Mouse (Mus musculus): ENCODE results near the gene Tiam1. TPM values are rescaled to one million over a fixed set of nuclear protein-coding genes. Genes with fewer than 3 reads are reported as not detected.

Gene Tiam1
- polyA plus RNA-seq, 1 experiment from 2014 or later = 29.0 TPM

- H3K4me2 ChIP-seq = no peak overlapping the region
- no peaks in the 10 kb centered on the region for H3K36me3 ChIP-seq
- H3K9me3 ChIP-seq = no peaks in the 10 kb centered on the region
- no peak overlapping the region for H3K27ac ChIP-seq
- H3K9ac ChIP-seq = no peak overlapping the region
- 97% methylated on average over 1 of the region's 1 CpGs for WGBS
- H3K27me3 ChIP-seq = no peaks in the 10 kb centered on the region
- no peak for ATAC-seq (ENCODE audit: low FRiP score)
- no peak overlapping the region for H3K4me3 ChIP-seq
- H3K4me1 ChIP-seq (replicated peaks) = peaks cover 4% of the 10 kb centered on the region; the same call in 1 of the 2 replicates
Observed at GRCm38 (mm10) chr16:90170676-90171075, 27.1 kb upstream of the Tiam1 start.

DNA sequence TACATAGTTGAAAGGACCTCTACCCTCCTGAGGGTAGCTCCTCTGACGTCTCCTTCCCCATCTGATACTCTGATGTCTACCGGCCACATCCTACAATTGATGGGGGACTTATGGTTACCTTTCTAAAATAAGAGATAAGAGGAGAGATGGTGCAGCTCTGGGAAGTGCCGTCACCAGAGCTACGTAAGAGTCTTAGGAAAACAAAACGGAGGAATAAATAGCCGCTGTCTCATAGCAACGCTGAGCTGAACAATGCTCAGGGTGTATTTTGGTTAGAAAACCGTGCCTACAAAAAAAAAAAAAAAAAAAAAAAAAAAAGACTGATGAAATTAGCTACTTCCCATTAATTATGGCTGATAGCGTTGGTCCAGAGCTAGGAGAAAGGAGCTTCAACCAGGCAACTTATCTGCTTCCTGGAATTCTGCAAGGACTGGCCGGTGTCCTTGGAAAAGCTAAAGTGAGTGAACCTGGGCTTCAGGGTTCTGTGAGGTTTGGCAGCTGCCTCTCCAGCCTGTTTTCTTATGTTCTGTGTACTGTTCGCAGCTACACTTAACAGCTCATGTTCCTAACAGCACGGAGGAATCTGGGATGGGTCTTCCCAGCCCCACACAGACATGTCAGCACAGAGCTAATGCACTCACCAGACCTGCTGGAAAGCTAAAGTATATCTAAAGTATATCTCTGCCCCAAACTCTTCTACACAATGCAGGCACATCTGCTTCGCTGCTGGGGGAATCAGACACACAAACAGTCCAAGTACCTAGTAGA is 26.5 kb upstream of the Tiam1 start:
- Histone ChIP-seq H3K36me3 (no peaks in the 10 kb centered on the region), H3K4me2 (no peak overlapping the region), H3K27me3 (no peaks in the 10 kb centered on the region), H3K4me1 (replicated peaks) (peaks cover 4% of the 10 kb centered on the region; the same call in 1 of the 2 replicates), H3K9me3 (no peaks in the 10 kb centered on the region), H3K9ac (no peak overlapping the region), H3K27ac (no peak overlapping the region), H3K4me3 (no peak overlapping the region)
- WGBS = 64% methylated on average over 13 of the region's 13 CpGs
- ATAC-seq (ENCODE audit: low FRiP score) = no peak

DNA sequence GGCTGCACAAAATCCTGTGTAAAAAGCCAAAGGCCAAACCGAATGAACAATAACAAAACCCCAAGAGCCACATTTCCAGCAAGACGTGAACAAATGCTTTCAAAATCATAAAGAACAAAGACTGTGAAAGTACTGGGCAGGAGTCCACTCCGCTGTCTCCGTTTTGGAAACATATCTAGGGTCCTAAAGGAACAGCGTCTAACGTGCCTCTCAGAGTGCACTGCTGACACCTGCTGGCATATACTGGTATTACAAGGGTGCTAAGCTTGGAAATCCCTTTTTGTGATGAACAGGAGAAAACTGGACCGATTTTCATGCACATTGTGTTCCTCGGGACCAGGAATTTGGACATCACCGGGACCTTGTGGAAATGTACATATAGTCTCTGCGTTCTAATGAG is 24.1 kb upstream of the Tiam1 start:
- Histone ChIP-seq H3K4me2 (no peak overlapping the region), H3K27ac (no peak overlapping the region), H3K4me3 (no peak overlapping the region), H3K27me3 (0 out of 2 replicates have a peak, but pooled peaks cover 2% of the 10 kb centered on the region), H3K4me1 (replicated peaks) (peaks cover 4% of the 10 kb centered on the region; the same call in 1 of the 2 replicates), H3K9ac (no peak overlapping the region), H3K36me3 (no peaks in the 10 kb centered on the region), H3K9me3 (no peaks in the 10 kb centered on the region)
- 27% methylated on average over 10 of the region's 10 CpGs for WGBS
- no peak for ATAC-seq (ENCODE audit: low FRiP score)

DNA sequence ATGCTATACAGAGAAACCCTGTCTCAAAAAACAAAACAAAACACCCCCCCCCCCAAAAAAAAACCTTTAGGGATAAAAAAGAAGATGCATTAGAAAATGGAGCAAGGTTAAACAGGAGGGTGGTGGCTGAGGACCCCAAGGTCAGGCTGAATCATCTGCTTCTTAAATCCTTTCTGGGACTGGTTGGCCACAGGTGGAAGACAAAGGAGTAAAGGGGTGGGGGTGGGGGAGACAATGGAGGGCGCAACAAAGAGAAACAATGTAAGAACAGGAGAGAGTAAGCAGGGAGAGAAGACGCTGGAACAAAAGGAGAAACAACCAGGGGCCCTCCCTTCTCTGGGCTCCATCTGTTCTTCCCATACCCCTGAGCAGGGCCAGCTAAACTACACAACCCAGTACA is 21.9 kb upstream of the Tiam1 start:
- no peak for ATAC-seq (ENCODE audit: low FRiP score)
- 53% methylated on average over 2 of the region's 2 CpGs for WGBS
- no peaks in the 10 kb centered on the region for H3K36me3 ChIP-seq
- H3K4me3 ChIP-seq = no peak overlapping the region
- no peak overlapping the region for H3K27ac ChIP-seq
- no peaks in the 10 kb centered on the region for H3K9me3 ChIP-seq
- H3K4me2 ChIP-seq = no peak overlapping the region
- no peak overlapping the region for H3K9ac ChIP-seq
- H3K4me1 ChIP-seq (replicated peaks) = no peaks in the 10 kb centered on the region
- H3K27me3 ChIP-seq = 0 out of 2 replicates have a peak, but pooled peaks cover 2% of the 10 kb centered on the region

DNA sequence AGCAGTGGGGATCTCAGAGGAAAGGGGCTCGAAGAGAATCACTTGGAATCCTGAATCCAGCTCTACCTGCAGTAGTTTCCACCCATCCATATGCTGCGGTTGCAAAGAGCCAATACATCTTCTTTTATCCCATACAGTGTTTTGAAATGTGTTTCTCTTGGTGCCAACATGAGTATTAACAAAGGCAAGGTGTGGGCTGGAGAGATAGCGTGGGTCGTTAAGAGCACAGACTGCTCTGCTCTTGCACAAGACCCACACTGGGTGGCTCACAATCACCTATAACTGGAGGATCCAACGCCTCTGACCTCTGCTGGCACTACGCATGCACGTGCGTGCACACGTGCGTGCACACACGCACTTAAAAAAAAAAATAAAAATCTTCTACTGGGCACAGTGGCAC is 21.4 kb upstream of the Tiam1 start:
- H3K27ac ChIP-seq = no peak overlapping the region
- H3K4me2 ChIP-seq = no peak overlapping the region
- 91% methylated on average over 11 of the region's 11 CpGs for WGBS
- no peak overlapping the region for H3K4me3 ChIP-seq
- no peak for ATAC-seq (ENCODE audit: low FRiP score)
- no peaks in the 10 kb centered on the region for H3K4me1 ChIP-seq (replicated peaks)
- no peak overlapping the region for H3K9ac ChIP-seq
- no peaks in the 10 kb centered on the region for H3K9me3 ChIP-seq
- no peaks in the 10 kb centered on the region for H3K36me3 ChIP-seq
- 0 out of 2 replicates have a peak, but pooled peaks cover 2% of the 10 kb centered on the region for H3K27me3 ChIP-seq

DNA sequence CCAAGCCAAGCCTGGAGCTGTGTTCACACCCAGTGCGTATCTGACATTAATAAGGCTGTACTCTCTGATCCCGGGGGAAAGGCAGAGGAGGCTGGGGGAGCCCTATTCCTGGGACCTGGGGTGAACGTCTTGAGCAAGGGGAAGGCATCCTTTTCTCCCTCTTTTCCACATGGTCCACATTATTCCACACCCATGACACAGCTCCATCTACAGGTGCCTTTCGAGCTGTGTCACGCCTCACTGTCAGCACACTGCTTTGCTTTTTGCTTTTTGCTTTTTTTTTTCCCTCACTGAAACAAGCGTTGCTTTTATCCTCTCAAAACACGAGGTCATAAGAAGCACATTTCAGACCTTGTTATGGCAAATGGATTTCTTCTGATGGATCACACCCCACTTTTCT is 11.5 kb upstream of the Tiam1 start:
- Histone ChIP-seq H3K27ac (no peak overlapping the region), H3K9ac (no peak overlapping the region), H3K36me3 (no peaks in the 10 kb centered on the region), H3K27me3 (no peaks in the 10 kb centered on the region), H3K4me1 (replicated peaks) (no peaks in the 10 kb centered on the region), H3K9me3 (no peaks in the 10 kb centered on the region), H3K4me3 (no peak overlapping the region), H3K4me2 (no peak overlapping the region)
- ATAC-seq (ENCODE audit: low FRiP score) = no peak
- WGBS = 61% methylated on average over 7 of the region's 7 CpGs

DNA sequence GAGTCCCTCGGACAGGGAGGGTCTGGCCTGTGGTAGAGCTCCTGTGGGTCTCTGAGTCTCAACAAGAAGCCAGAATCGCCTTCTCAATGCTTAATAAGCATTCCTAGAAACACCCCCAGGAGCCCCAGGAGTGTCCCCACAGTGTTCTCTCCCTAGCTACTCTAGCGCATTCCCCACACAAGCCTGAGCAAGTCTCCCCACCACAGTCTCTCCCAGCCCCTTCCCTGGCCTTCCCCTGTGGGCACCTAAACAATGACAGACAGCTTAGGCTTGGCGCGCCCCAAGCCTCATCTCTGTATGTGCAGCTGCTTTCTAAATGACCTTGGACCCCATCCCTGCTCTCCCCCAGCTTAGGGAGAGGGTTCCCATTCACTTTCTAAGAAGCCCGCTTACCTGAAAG is 7.3 kb upstream of the Tiam1 start:
- Histone ChIP-seq H3K36me3 (no peaks in the 10 kb centered on the region), H3K27me3 (no peaks in the 10 kb centered on the region), H3K9ac (no peak overlapping the region), H3K4me1 (replicated peaks) (no peaks in the 10 kb centered on the region), H3K27ac (no peak overlapping the region), H3K9me3 (no peaks in the 10 kb centered on the region), H3K4me2 (no peak overlapping the region), H3K4me3 (no peak overlapping the region)
- no peak for ATAC-seq (ENCODE audit: low FRiP score)
- 78% methylated on average over 6 of the region's 6 CpGs for WGBS

DNA sequence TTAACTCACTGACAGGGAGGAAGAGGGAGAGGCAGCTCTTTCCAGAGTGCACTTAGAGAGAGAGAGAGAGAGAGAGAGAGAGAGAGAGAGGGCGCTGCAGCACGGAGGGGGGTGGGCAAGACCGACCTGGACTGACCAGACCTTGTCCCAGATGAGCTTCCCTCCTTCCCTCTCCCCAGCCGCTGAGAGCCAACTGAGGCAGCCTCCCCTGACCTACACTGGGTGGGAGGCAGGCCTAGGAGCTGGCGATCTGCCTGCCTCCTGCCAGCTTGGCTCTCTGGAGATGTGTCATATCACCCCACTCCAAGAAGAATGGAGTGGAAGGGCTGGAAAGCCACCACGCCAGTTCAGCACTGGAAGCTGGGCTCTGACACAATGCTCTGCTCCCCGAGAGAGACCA is 6.6 kb upstream of the Tiam1 start:
- H3K4me2 ChIP-seq = no peak overlapping the region
- no peaks in the 10 kb centered on the region for H3K36me3 ChIP-seq
- H3K9me3 ChIP-seq = no peaks in the 10 kb centered on the region
- WGBS = 63% methylated on average over 6 of the region's 7 CpGs
- ATAC-seq (ENCODE audit: low FRiP score) = no peak
- no peak overlapping the region for H3K27ac ChIP-seq
- no peak overlapping the region; the same call in 1 of the 2 replicates for H3K9ac ChIP-seq
- no peak overlapping the region for H3K4me3 ChIP-seq
- no peaks in the 10 kb centered on the region for H3K27me3 ChIP-seq
- H3K4me1 ChIP-seq (replicated peaks) = peaks cover 1% of the 10 kb centered on the region

GRCm38 (mm10) chr16:90149335-90149734 is 5.8 kb upstream of the Tiam1 start:
- Histone ChIP-seq H3K9ac (no peak overlapping the region), H3K4me2 (no peak overlapping the region), H3K27me3 (no peaks in the 10 kb centered on the region), H3K36me3 (no peaks in the 10 kb centered on the region), H3K9me3 (no peaks in the 10 kb centered on the region), H3K4me3 (no peak overlapping the region), H3K27ac (no peak overlapping the region), H3K4me1 (replicated peaks) (peaks cover 9% of the 10 kb centered on the region)
- no peak for ATAC-seq (ENCODE audit: low FRiP score)
- 89% methylated on average over 9 of the region's 9 CpGs for WGBS

DNA sequence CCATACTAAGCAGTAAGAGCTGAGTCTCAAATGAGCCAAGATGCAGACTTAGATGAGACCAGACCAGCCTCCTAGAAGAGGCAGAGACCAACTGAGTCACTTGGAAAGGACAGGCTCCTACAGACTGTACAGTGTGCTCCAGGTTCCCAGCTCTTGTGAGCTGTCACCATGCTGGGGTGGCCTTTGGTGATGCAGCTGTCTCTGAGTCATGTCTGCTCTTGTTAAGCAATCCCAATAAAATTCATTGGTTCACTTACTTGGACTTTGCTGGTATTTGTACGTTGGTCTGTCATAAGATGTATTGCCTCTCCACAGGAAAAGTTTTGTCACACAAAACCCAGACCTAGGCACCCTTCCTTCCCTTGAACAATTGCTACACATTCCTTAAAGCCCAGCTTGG is 1.7 kb upstream of the Tiam1 start:
- no peak overlapping the region for H3K27ac ChIP-seq
- H3K4me1 ChIP-seq (replicated peaks) = peaks cover 28% of the 10 kb centered on the region
- WGBS = 84% methylated on average over 1 of the region's 1 CpGs
- H3K9me3 ChIP-seq = no peaks in the 10 kb centered on the region
- peak overlapping the region; percentile 64; the same call in 1 of the 2 replicates for H3K4me2 ChIP-seq
- H3K4me3 ChIP-seq = no peak overlapping the region
- no peak for ATAC-seq (ENCODE audit: low FRiP score)
- H3K9ac ChIP-seq = peak overlapping the region; percentile 79; the same call in 1 of the 2 replicates
- no peaks in the 10 kb centered on the region for H3K27me3 ChIP-seq
- H3K36me3 ChIP-seq = no peaks in the 10 kb centered on the region

- WGBS = 19% methylated on average over 13 of the region's 13 CpGs
- Histone ChIP-seq H3K36me3 (no peaks in the 10 kb centered on the region), H3K4me1 (replicated peaks) (peaks cover 35% of the 10 kb centered on the region), H3K9me3 (no peaks in the 10 kb centered on the region), H3K4me2 (peak overlapping the region; percentile 64), H3K9ac (peak overlapping the region; percentile 79), H3K27ac (peak overlapping the region; percentile 95; the same call in 1 of the 2 replicates), H3K4me3 (peak overlapping the region; percentile 76), H3K27me3 (no peaks in the 10 kb centered on the region)
- no peak for ATAC-seq (ENCODE audit: low FRiP score)
Observed at GRCm38 (mm10) chr16:90144541-90144940, 972 bp upstream of the Tiam1 start.

- Histone ChIP-seq H3K4me3 (peak overlapping the region; percentile 76), H3K9me3 (no peaks in the 10 kb centered on the region), H3K27ac (peak overlapping the region; percentile 95), H3K36me3 (no peaks in the 10 kb centered on the region), H3K27me3 (no peaks in the 10 kb centered on the region), H3K4me2 (peak overlapping the region; percentile 64), H3K9ac (peak overlapping the region; percentile 90), H3K4me1 (replicated peaks) (peaks cover 38% of the 10 kb centered on the region)
- whole genome bisulfite sequencing = 0% methylated on average over 21 of the region's 21 CpGs
- ATAC-seq (ENCODE audit: low FRiP score) = peak; percentile 70
Observed at GRCm38 (mm10) chr16:90143416-90143759, 181 bp downstream of the Tiam1 start.

Measured in hindbrain, embryonic 13.5 days (tissue).